Mouse (Mus musculus): ENCODE data around the gene Arg1. TPM values are rescaled to one million over a fixed set of nuclear protein-coding genes. Genes with fewer than 3 reads are reported as not detected.

Arg1 gene
- polyA plus RNA-seq (2021; fragmentation: Nextera tagmentation): 0.36 and 0.80 TPM in 2 replicates
- long read RNA-seq, experiment 1: 0 reads
- long read RNA-seq, experiment 2, partial matches to known transcripts: 0 of 1 reads
- long read RNA-seq, experiment 2, other reads (novel, unspliced or antisense): 0 of 1 reads

DNA sequence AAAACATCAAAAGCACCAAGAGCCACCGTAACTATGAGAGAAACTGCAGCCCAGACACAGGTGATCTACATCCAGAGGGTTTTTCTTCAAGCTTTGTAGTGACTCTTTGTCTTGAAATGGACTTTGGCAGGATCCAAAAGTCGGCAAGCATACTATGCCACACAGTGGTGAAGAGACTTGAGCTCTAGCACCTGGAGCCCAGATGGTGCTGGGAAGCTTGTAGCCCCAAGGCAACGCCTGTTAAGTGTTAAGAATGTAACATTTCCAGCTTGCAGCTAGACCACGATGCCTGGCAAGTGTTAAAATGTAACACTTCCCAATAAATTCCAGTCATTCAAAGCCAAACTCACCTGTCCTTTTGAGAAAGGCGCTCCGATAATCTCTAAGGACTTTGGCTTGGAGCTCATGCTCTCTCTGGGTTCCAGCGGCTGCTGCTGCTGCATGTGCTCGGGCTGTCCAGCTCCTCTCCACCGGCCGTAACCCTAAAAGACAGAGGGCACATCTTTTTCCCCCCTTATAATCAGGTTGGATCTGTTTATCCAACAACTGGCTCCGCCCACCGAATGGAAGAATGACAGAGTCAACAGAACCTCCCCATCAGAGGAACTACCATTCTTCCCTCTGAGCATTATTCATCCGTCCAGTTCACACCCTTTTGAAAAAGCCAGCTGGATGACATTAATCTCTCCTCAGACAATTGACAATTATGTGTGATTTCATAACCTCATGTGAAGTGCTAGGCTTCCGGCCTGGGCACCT is at the start of gene Arg1:
Gene Arg1, minus strand, starts transcription at position 523 of the 759 bp plus-strand sequence.

GRCm38 (mm10) chr10:24869760-24870290 is 57.5 kb downstream of the Arg1 start, which contains the start of gene Med23:
Gene Med23 (plus strand): TSS chr10:24869986.

Small RNA genes lying within 50 kb of the gene (microRNA-seq; reads per million reads assigned to microRNA genes)
- gene Mir6905: not detected

Other genes with a start within 250 kb of the Arg1 start
- gene Enpp1, start 215.3 kb downstream of the Arg1 start, polyA plus RNA-seq (2021; fragmentation: Nextera tagmentation): 3.0 and 4.0 TPM in 2 replicates
- 0.35 and 0.63 TPM in 2 replicates for gene Enpp3, start 84.7 kb downstream of the Arg1 start, polyA plus RNA-seq (2021; fragmentation: Nextera tagmentation)
- gene Med23, start 57.5 kb downstream of the Arg1 start, polyA plus RNA-seq (2021; fragmentation: Nextera tagmentation): 13.2 and 18.4 TPM in 2 replicates